Mouse (Mus musculus) ovary, postnatal 10 days (tissue): Measurements from ENCODE around the gene Rnf185.
A peak's percentile ranks its signal among the peaks of the same experiment; 100 is the strongest.

ENCODE experiments used
- DNase-seq: peaks from one replicate; pipeline ENCODE4 v3.0.0; 2022; ENCODE audit warnings: low spot score

Rnf185 gene

GRCm38 (mm10) chr11:3452167-3452639 lies at the start of gene Rnf185:
Gene Rnf185 (minus strand): TSS chr11:3452363.
- peak; percentile 76 for DNase-seq

GRCm38 (mm10) chr11:3497296-3497695 lies 45.1 kb upstream of the Rnf185 start:
- no peak for DNase-seq

GRCm38 (mm10) chr11:3496756-3497155 lies 44.6 kb upstream of the Rnf185 start:
- no peak for DNase-seq

- DNase-seq, result no peak
Measured at GRCm38 (mm10) chr11:3495496-3495895, 43.3 kb upstream of the Rnf185 start.

GRCm38 (mm10) chr11:3494857-3495256 lies 42.7 kb upstream of the Rnf185 start:
- DNase-seq, result no peak

- DNase-seq, result no peak
Measured at GRCm38 (mm10) chr11:3492748-3493147, 40.6 kb upstream of the Rnf185 start.

GRCm38 (mm10) chr11:3489036-3489435 lies 36.9 kb upstream of the Rnf185 start:
- DNase-seq, result no peak

- DNase-seq, result no peak
Measured at GRCm38 (mm10) chr11:3487952-3488570, 35.9 kb upstream of the Rnf185 start, which contains the start of gene Pla2g3. Gene Pla2g3 (plus strand): TSS chr11:3488284.

- no peak for DNase-seq
Measured at GRCm38 (mm10) chr11:3486349-3486748, 34.2 kb upstream of the Rnf185 start.

- DNase-seq, result no peak
Measured at GRCm38 (mm10) chr11:3483980-3484642, 31.9 kb upstream of the Rnf185 start.

GRCm38 (mm10) chr11:3475489-3475888 lies 23.3 kb upstream of the Rnf185 start:
- DNase-seq, result no peak

- DNase-seq, result no peak
Measured at GRCm38 (mm10) chr11:3474480-3475115, 22.4 kb upstream of the Rnf185 start.

GRCm38 (mm10) chr11:3472484-3472883 lies 20.3 kb upstream of the Rnf185 start:
- peak; percentile 70 for DNase-seq

GRCm38 (mm10) chr11:3471448-3471850 lies 19.3 kb upstream of the Rnf185 start:
- DNase-seq, result no peak

- DNase-seq, result no peak
Measured at GRCm38 (mm10) chr11:3462846-3463245, 10.7 kb upstream of the Rnf185 start.

GRCm38 (mm10) chr11:3459105-3459468 lies 6.9 kb upstream of the Rnf185 start:
- DNase-seq, result no peak

GRCm38 (mm10) chr11:3458428-3459104 lies 6.4 kb upstream of the Rnf185 start:
- no peak for DNase-seq

- peak; percentile 27 for DNase-seq
Measured at GRCm38 (mm10) chr11:3456354-3456753, 4.2 kb upstream of the Rnf185 start.

GRCm38 (mm10) chr11:3454506-3454905 lies 2.3 kb upstream of the Rnf185 start:
- DNase-seq, result no peak

- DNase-seq, result no peak
Measured at GRCm38 (mm10) chr11:3453467-3453866, 1.3 kb upstream of the Rnf185 start.

GRCm38 (mm10) chr11:3452769-3453168 lies 606 bp upstream of the Rnf185 start:
- DNase-seq, result no peak

- DNase-seq, result no peak
Measured at GRCm38 (mm10) chr11:3451701-3452163, 431 bp downstream of the Rnf185 start.

- DNase-seq, result no peak
Measured at GRCm38 (mm10) chr11:3444875-3445274, 7.3 kb downstream of the Rnf185 start.
